Mouse (Mus musculus): Measurements from ENCODE around the gene Cd38.
A peak's percentile ranks its signal among the peaks of the same experiment; 100 is the strongest.

GRCm38 (mm10) chr5:43923933-43924332, 55.6 kb downstream of the Cd38 start:
- TF ChIP-seq MAFK (IDR thresholded peaks at IDR 0.05; ENCODE audit: insufficient read depth, low read depth, low read length): no peak
- TF ChIP-seq CHD2 (IDR thresholded peaks at IDR 0.05; ENCODE audit: low read depth, low read length): no peak
- TF ChIP-seq HCFC1 (IDR thresholded peaks at IDR 0.05; ENCODE audit: borderline replicate concordance, insufficient read depth, low read length): no peak
- peak; percentile 48; the same call in 1 of the 2 replicates for TF ChIP-seq ZNF384 (IDR thresholded peaks at IDR 0.05; ENCODE audit: low read depth, low read length)
